Mouse (Mus musculus) G1E (cell line): Measurements from ENCODE around the gene Kalrn.

Source experiments
- CTCF ChIP-seq: IDR thresholded peaks from 2 replicates; pipeline ENCODE4 v1.5.1; 2012; ENCODE audit warnings: low read depth, low read length, inconsistent platforms, mixed read lengths
- GATA1 ChIP-seq: IDR thresholded peaks from 2 replicates; pipeline ENCODE4 v1.6.1; 2012; ENCODE audit warnings: borderline replicate concordance, low read length, inconsistent platforms, mixed read lengths
- TAL1 ChIP-seq: conservative IDR thresholded peaks from 2 replicates; pipeline ENCODE4 v1.6.1; 2012; ENCODE audit warnings: low read depth, low read length, inconsistent platforms, mixed read lengths

GRCm38 (mm10) chr16:34614021-34614420 is 40.7 kb upstream of the Kalrn start:
- TF ChIP-seq CTCF (no peak), GATA1 (no peak), TAL1 (no peak)
